Mouse (Mus musculus): ENCODE data around the gene Pebp1.

GRCm38 (mm10) chr5:117290081-117290480, 2.7 kb upstream of the Pebp1 start:
- TF ChIP-seq CTCF (IDR thresholded peaks at IDR 0.05), result peak; percentile 38
- TF ChIP-seq EP300 (IDR thresholded peaks at IDR 0.05), result no peak

Measured in lung, postnatal 0 days (tissue).